Mouse (Mus musculus) adrenal gland, postnatal 25 days (tissue): ENCODE data around the gene Stpg2. TPM values are rescaled to one million over a fixed set of nuclear protein-coding genes. Genes with fewer than 3 reads are reported as not detected.
"Not testable (repeated sequence)": the region's sequence is repeated elsewhere in the genome, so short reads cannot be mapped to it uniquely, and the experiment has no call there.

Experiments
- DNase-seq: peaks from one replicate; pipeline ENCODE4 v3.0.0; 2021; ENCODE audit warnings: mixed read lengths
- long read RNA-seq: library from polyadenylated mRNA; stranded (forward); transcript quantifications from one replicate; pipeline ENCODE4 v2.0.0, GENCODE M21; 2021
- total RNA-seq: library from RNA; stranded (reverse); gene quantifications from 2 replicates; pipeline ENCODE4 v1.2.3, GENCODE M21; 2021

Gene Stpg2
- 0.24 TPM in 1 of 2 replicates, not detected in the other for total RNA-seq
- long read RNA-seq: 0 reads

- peak; percentile 91 for DNase-seq
These were observed at the start of gene Stpg2 for GRCm38 (mm10) chr3:139205444-139205998. Stpg2 (plus strand) TSS chr3:139205694.

- no peak for DNase-seq
These were observed 43.3 kb upstream of the Stpg2 start for GRCm38 (mm10) chr3:139162146-139162545.

- no peak for DNase-seq
These were observed 42.8 kb upstream of the Stpg2 start for GRCm38 (mm10) chr3:139162658-139163057.

- no peak for DNase-seq
These were observed 36.8 kb upstream of the Stpg2 start for GRCm38 (mm10) chr3:139168510-139169269.

GRCm38 (mm10) chr3:139169740-139170139 lies 35.8 kb upstream of the Stpg2 start:
- no peak for DNase-seq

- no peak for DNase-seq
These were observed 28.6 kb upstream of the Stpg2 start for GRCm38 (mm10) chr3:139176936-139177335.

- no peak for DNase-seq
These were observed 14.0 kb upstream of the Stpg2 start for GRCm38 (mm10) chr3:139191541-139191940.

- DNase-seq: no peak
These were observed 11.6 kb upstream of the Stpg2 start for GRCm38 (mm10) chr3:139193917-139194316.

- no peak for DNase-seq
These were observed 7.1 kb upstream of the Stpg2 start for GRCm38 (mm10) chr3:139198412-139198811.

- no peak for DNase-seq
These were observed 5.2 kb upstream of the Stpg2 start for GRCm38 (mm10) chr3:139200324-139200723.

GRCm38 (mm10) chr3:139216945-139217344 lies 11.5 kb downstream of the Stpg2 start:
- DNase-seq: no peak

- DNase-seq: no peak
These were observed 19.6 kb downstream of the Stpg2 start for GRCm38 (mm10) chr3:139225123-139225522.

GRCm38 (mm10) chr3:139226811-139227210 lies 21.3 kb downstream of the Stpg2 start:
- no peak for DNase-seq

- DNase-seq: no peak
These were observed 39.7 kb downstream of the Stpg2 start for GRCm38 (mm10) chr3:139245219-139245618.

GRCm38 (mm10) chr3:139246508-139246907 lies 41.0 kb downstream of the Stpg2 start:
- no peak for DNase-seq

- not testable (repeated sequence) for DNase-seq
These were observed 56.9 kb downstream of the Stpg2 start for GRCm38 (mm10) chr3:139262359-139262758.

- DNase-seq: no peak
These were observed 92.4 kb downstream of the Stpg2 start for GRCm38 (mm10) chr3:139297909-139298308.

- DNase-seq: no peak
These were observed 102.8 kb downstream of the Stpg2 start for GRCm38 (mm10) chr3:139308078-139308809.

- DNase-seq: no peak
These were observed 106.2 kb downstream of the Stpg2 start for GRCm38 (mm10) chr3:139311721-139312120.

- DNase-seq: no peak
These were observed 175.0 kb downstream of the Stpg2 start for GRCm38 (mm10) chr3:139380494-139380893.

GRCm38 (mm10) chr3:139397077-139397865 lies 191.8 kb downstream of the Stpg2 start:
- no peak for DNase-seq

GRCm38 (mm10) chr3:139404673-139405072 lies 199.2 kb downstream of the Stpg2 start:
- DNase-seq: no peak
